Mouse (Mus musculus) stomach, postnatal 0 days (tissue): ENCODE results near the gene Uckl1.

Source experiments
- CTCF ChIP-seq: IDR thresholded peaks from 2 replicates; pipeline ENCODE4 v1.5.1; 2016; ENCODE audit warnings: antibody characterized with exemption, low read depth, mild to moderate bottlenecking, moderate library complexity
- EP300 ChIP-seq: optimal IDR thresholded peaks from 2 replicates; pipeline ENCODE3; 2016; ENCODE audit warnings: antibody characterized with exemption

DNA sequence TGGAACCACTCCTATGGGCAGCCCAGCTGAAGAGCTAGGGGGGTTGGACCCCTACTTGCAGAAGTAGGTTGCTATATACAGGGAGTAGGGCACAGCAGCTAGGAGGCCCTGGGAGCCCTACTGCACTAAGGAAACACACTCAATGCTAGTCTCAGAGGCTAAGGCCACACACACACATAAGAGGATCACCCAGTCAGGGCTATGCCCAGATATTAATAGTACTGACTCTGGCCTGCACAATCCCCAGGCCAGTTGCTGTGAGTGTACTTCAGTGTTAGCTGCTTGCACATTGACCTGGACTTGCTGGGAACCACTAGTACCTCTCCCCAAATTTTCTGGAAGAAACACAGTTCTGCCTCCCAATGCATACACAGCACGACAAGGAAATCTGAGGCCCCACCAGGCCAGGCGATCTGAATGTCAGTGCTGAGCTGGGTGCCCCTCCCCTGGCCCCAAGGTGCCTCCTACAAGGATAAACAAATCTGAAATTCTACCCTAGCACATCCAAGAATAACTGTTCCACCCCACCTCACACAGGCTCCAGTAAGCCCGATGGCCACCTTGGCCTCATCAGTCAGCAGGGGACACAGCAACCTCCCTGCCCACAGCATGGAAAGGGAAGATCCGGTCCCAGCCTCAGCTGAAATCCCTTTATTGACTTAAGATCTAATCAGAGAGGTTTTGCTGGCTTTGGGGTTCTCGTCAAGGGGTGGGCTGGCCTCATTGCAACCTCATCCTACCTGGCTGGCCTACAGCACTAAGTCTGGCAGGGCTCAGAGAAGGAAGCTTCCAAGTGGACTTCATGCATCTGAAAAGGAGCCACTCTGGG is 5.7 kb downstream of the Uckl1 start:
- TF ChIP-seq CTCF (no peak), EP300 (no peak)
